Mouse (Mus musculus): ENCODE measurements around the gene Pla1a. TPM values are rescaled to one million over a fixed set of nuclear protein-coding genes. Genes with fewer than 3 reads are reported as not detected.

Gene Pla1a
- polyA plus RNA-seq, 1 experiment from 2014 or later: 0.38 TPM

DNA sequence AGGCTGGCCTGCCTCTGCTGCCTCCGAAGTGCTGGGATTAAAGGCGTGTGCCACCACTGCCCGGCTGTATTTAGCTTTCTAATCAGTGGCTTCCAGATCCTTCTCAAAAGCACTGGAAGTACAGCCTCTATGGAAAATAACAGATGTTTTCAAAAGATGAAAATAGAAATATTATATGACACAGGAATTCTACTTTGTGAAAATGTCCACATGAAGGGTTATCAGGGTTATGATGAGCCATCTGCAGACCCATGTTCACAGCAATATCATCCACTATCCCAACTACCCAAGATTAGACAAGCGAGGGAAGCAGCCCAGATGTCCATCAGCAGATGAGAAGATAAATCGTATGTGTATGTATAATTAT is 39.5 kb upstream of the Pla1a start:
- no peaks in the 10 kb centered on the region for H3K27me3 ChIP-seq (ENCODE audit: control insufficient read depth, insufficient read depth, low read length)
- no peak overlapping the region for H3K4me3 ChIP-seq (replicated peaks; ENCODE audit: low read depth, low read length)
- no peaks in the 10 kb centered on the region for H3K9me3 ChIP-seq (ENCODE audit: control insufficient read depth, low read length)
- DNase-seq (no peak), ATAC-seq (ENCODE audit: low FRiP score, low TSS enrichment) (no peak)
- H3K36me3 ChIP-seq (ENCODE audit: control insufficient read depth, insufficient read depth, low read length): no peaks in the 10 kb centered on the region
- no peaks in the 10 kb centered on the region for H3K4me1 ChIP-seq (ENCODE audit: control insufficient read depth, insufficient read depth, low read length)
- no peak overlapping the region for H3K4me2 ChIP-seq (ENCODE audit: low read length)
- no peak overlapping the region for H3K27ac ChIP-seq (replicated peaks; ENCODE audit: low read depth, low read length)
- no peak overlapping the region for H3K9ac ChIP-seq (replicated peaks; ENCODE audit: low read length)
- WGBS: 91% methylated on average over 5 of the region's 5 CpGs

GRCm38 (mm10) chr16:38471697-38472506 is 39.0 kb upstream of the Pla1a start:
- no peak overlapping the region for H3K4me3 ChIP-seq (replicated peaks; ENCODE audit: low read depth, low read length)
- no peaks in the 10 kb centered on the region for H3K9me3 ChIP-seq (ENCODE audit: control insufficient read depth, low read length)
- no peak for ATAC-seq (ENCODE audit: low FRiP score, low TSS enrichment)
- no peak overlapping the region for H3K4me2 ChIP-seq (ENCODE audit: low read length)
- H3K36me3 ChIP-seq (ENCODE audit: control insufficient read depth, insufficient read depth, low read length): no peaks in the 10 kb centered on the region
- H3K27me3 ChIP-seq (ENCODE audit: control insufficient read depth, insufficient read depth, low read length): no peaks in the 10 kb centered on the region
- H3K9ac ChIP-seq (replicated peaks; ENCODE audit: low read length): no peak overlapping the region
- 76% methylated on average over 11 of the region's 11 CpGs for WGBS
- no peaks in the 10 kb centered on the region for H3K4me1 ChIP-seq (ENCODE audit: control insufficient read depth, insufficient read depth, low read length)
- no peak for DNase-seq
- no peak overlapping the region for H3K27ac ChIP-seq (replicated peaks; ENCODE audit: low read depth, low read length)

- H3K9ac ChIP-seq (replicated peaks; ENCODE audit: low read length): no peak overlapping the region
- H3K9me3 ChIP-seq (ENCODE audit: control insufficient read depth, low read length): no peaks in the 10 kb centered on the region
- no peaks in the 10 kb centered on the region for H3K36me3 ChIP-seq (ENCODE audit: control insufficient read depth, insufficient read depth, low read length)
- H3K4me2 ChIP-seq (ENCODE audit: low read length): no peak overlapping the region
- H3K27ac ChIP-seq (replicated peaks; ENCODE audit: low read depth, low read length): no peak overlapping the region
- ATAC-seq (ENCODE audit: low FRiP score, low TSS enrichment) (no peak), DNase-seq (no peak)
- no peaks in the 10 kb centered on the region for H3K27me3 ChIP-seq (ENCODE audit: control insufficient read depth, insufficient read depth, low read length)
- WGBS: 77% methylated on average over 8 of the region's 8 CpGs
- H3K4me3 ChIP-seq (replicated peaks; ENCODE audit: low read depth, low read length): no peak overlapping the region
- no peaks in the 10 kb centered on the region for H3K4me1 ChIP-seq (ENCODE audit: control insufficient read depth, insufficient read depth, low read length)
Measured at GRCm38 (mm10) chr16:38469437-38469836, 36.5 kb upstream of the Pla1a start.

DNA sequence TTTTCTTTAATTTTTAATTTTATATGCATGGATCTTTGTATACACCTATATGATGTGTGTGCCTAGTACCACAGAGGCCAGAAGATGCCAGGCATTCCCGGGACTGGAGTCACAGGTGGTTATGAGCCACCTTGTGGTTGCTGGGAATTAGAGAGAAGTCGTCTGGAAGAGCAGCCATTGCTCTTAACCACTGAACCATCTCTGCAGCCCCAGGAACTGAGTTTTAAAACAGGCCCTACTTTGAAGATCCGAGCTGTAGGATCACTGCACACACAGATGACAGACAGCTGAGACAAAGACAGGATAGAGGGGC is 35.7 kb upstream of the Pla1a start:
- no peaks in the 10 kb centered on the region for H3K27me3 ChIP-seq (ENCODE audit: control insufficient read depth, insufficient read depth, low read length)
- no peaks in the 10 kb centered on the region for H3K4me1 ChIP-seq (ENCODE audit: control insufficient read depth, insufficient read depth, low read length)
- no peak for ATAC-seq (ENCODE audit: low FRiP score, low TSS enrichment)
- H3K9ac ChIP-seq (replicated peaks; ENCODE audit: low read length): no peak overlapping the region
- no peak overlapping the region for H3K4me3 ChIP-seq (replicated peaks; ENCODE audit: low read depth, low read length)
- no peaks in the 10 kb centered on the region for H3K36me3 ChIP-seq (ENCODE audit: control insufficient read depth, insufficient read depth, low read length)
- DNase-seq: no peak
- H3K9me3 ChIP-seq (ENCODE audit: control insufficient read depth, low read length): no peaks in the 10 kb centered on the region
- WGBS: 27% methylated on average over 3 of the region's 3 CpGs
- no peak overlapping the region for H3K27ac ChIP-seq (replicated peaks; ENCODE audit: low read depth, low read length)
- H3K4me2 ChIP-seq (ENCODE audit: low read length): no peak overlapping the region

- DNase-seq: no peak
- H3K4me2 ChIP-seq (ENCODE audit: low read length): no peak overlapping the region
- 82% methylated on average over 8 of the region's 8 CpGs for WGBS
Measured at GRCm38 (mm10) chr16:38467917-38468705, 35.2 kb upstream of the Pla1a start.

GRCm38 (mm10) chr16:38467091-38467916 is 34.4 kb upstream of the Pla1a start:
- no peak overlapping the region for H3K9ac ChIP-seq (replicated peaks; ENCODE audit: low read length)
- H3K27ac ChIP-seq (replicated peaks; ENCODE audit: low read depth, low read length): no peak overlapping the region
- ATAC-seq (ENCODE audit: low FRiP score, low TSS enrichment) (no peak), DNase-seq (no peak)
- H3K9me3 ChIP-seq (ENCODE audit: control insufficient read depth, low read length): no peaks in the 10 kb centered on the region
- H3K4me2 ChIP-seq (ENCODE audit: low read length): no peak overlapping the region
- 93% methylated on average over 13 of the region's 13 CpGs for WGBS
- H3K4me1 ChIP-seq (ENCODE audit: control insufficient read depth, insufficient read depth, low read length): no peaks in the 10 kb centered on the region
- no peaks in the 10 kb centered on the region for H3K27me3 ChIP-seq (ENCODE audit: control insufficient read depth, insufficient read depth, low read length)
- no peak overlapping the region for H3K4me3 ChIP-seq (replicated peaks; ENCODE audit: low read depth, low read length)
- H3K36me3 ChIP-seq (ENCODE audit: control insufficient read depth, insufficient read depth, low read length): no peaks in the 10 kb centered on the region

More at GRCm38 (mm10) chr16:38467917-38468705, 35.2 kb upstream of the Pla1a start:
- ATAC-seq (ENCODE audit: low FRiP score, low TSS enrichment): no peak
- Histone ChIP-seq H3K27ac (replicated peaks; ENCODE audit: low read depth, low read length) (no peak overlapping the region), H3K36me3 (ENCODE audit: control insufficient read depth, insufficient read depth, low read length) (no peaks in the 10 kb centered on the region), H3K27me3 (ENCODE audit: control insufficient read depth, insufficient read depth, low read length) (no peaks in the 10 kb centered on the region), H3K4me3 (replicated peaks; ENCODE audit: low read depth, low read length) (no peak overlapping the region), H3K9me3 (ENCODE audit: control insufficient read depth, low read length) (no peaks in the 10 kb centered on the region), H3K9ac (replicated peaks; ENCODE audit: low read length) (no peak overlapping the region), H3K4me1 (ENCODE audit: control insufficient read depth, insufficient read depth, low read length) (no peaks in the 10 kb centered on the region)

GRCm38 (mm10) chr16:38466089-38466488 is 33.1 kb upstream of the Pla1a start:
- no peak overlapping the region for H3K9ac ChIP-seq (replicated peaks; ENCODE audit: low read length)
- H3K36me3 ChIP-seq (ENCODE audit: control insufficient read depth, insufficient read depth, low read length): no peaks in the 10 kb centered on the region
- H3K4me2 ChIP-seq (ENCODE audit: low read length): no peak overlapping the region
- ATAC-seq (ENCODE audit: low FRiP score, low TSS enrichment): no peak
- H3K4me1 ChIP-seq (ENCODE audit: control insufficient read depth, insufficient read depth, low read length): no peaks in the 10 kb centered on the region
- H3K27me3 ChIP-seq (ENCODE audit: control insufficient read depth, insufficient read depth, low read length): no peaks in the 10 kb centered on the region
- DNase-seq: no peak
- WGBS: 79% methylated on average over 4 of the region's 4 CpGs
- no peak overlapping the region for H3K4me3 ChIP-seq (replicated peaks; ENCODE audit: low read depth, low read length)
- no peaks in the 10 kb centered on the region for H3K9me3 ChIP-seq (ENCODE audit: control insufficient read depth, low read length)
- no peak overlapping the region for H3K27ac ChIP-seq (replicated peaks; ENCODE audit: low read depth, low read length)

GRCm38 (mm10) chr16:38463305-38463704 is 30.4 kb upstream of the Pla1a start:
- no peak overlapping the region for H3K9ac ChIP-seq (replicated peaks; ENCODE audit: low read length)
- no peak overlapping the region for H3K4me2 ChIP-seq (ENCODE audit: low read length)
- H3K27me3 ChIP-seq (ENCODE audit: control insufficient read depth, insufficient read depth, low read length): no peaks in the 10 kb centered on the region
- DNase-seq (no peak), ATAC-seq (ENCODE audit: low FRiP score, low TSS enrichment) (no peak)
- no peaks in the 10 kb centered on the region for H3K4me1 ChIP-seq (ENCODE audit: control insufficient read depth, insufficient read depth, low read length)
- H3K27ac ChIP-seq (replicated peaks; ENCODE audit: low read depth, low read length): no peak overlapping the region
- 89% methylated on average over 5 of the region's 5 CpGs for WGBS
- no peaks in the 10 kb centered on the region for H3K36me3 ChIP-seq (ENCODE audit: control insufficient read depth, insufficient read depth, low read length)
- no peak overlapping the region for H3K4me3 ChIP-seq (replicated peaks; ENCODE audit: low read depth, low read length)
- no peaks in the 10 kb centered on the region for H3K9me3 ChIP-seq (ENCODE audit: control insufficient read depth, low read length)

Data from midbrain, embryonic 14.5 days (tissue).